Mouse (Mus musculus) T-cell, adult 2 months (primary cell): ENCODE results near the gene Prr18.
"Not testable (repeated sequence)": the region's sequence is repeated elsewhere in the genome, so short reads cannot be mapped to it uniquely, and the experiment has no call there.

Experiments
- DNase-seq: peaks from one replicate; pipeline ENCODE4 v3.0.0; 2022; ENCODE audit warnings: low spot score

Prr18 gene

GRCm38 (mm10) chr17:8337159-8337558 lies at the start of gene Prr18:
Prr18 (plus strand) TSS chr17:8337459.
- DNase-seq, result not testable (repeated sequence)

- no peak for DNase-seq
These were observed 47.1 kb upstream of the Prr18 start for GRCm38 (mm10) chr17:8289993-8290679.

- DNase-seq, result no peak
These were observed 46.5 kb upstream of the Prr18 start for GRCm38 (mm10) chr17:8290736-8291135.

GRCm38 (mm10) chr17:8295825-8296224 lies 41.4 kb upstream of the Prr18 start:
- no peak for DNase-seq

GRCm38 (mm10) chr17:8296313-8296844 lies 40.9 kb upstream of the Prr18 start:
- DNase-seq, result no peak

- no peak for DNase-seq
These were observed 39.5 kb upstream of the Prr18 start for GRCm38 (mm10) chr17:8297746-8298145.

GRCm38 (mm10) chr17:8298281-8298680 lies 39.0 kb upstream of the Prr18 start:
- DNase-seq, result no peak

- no peak for DNase-seq
These were observed 37.7 kb upstream of the Prr18 start for GRCm38 (mm10) chr17:8299524-8299923.

GRCm38 (mm10) chr17:8301515-8301914 lies 35.7 kb upstream of the Prr18 start:
- no peak for DNase-seq

- no peak for DNase-seq
These were observed 34.4 kb upstream of the Prr18 start for GRCm38 (mm10) chr17:8302772-8303438.

GRCm38 (mm10) chr17:8303671-8304070 lies 33.6 kb upstream of the Prr18 start:
- DNase-seq, result no peak

- peak; percentile 37 for DNase-seq
These were observed 31.5 kb upstream of the Prr18 start for GRCm38 (mm10) chr17:8305801-8306200.

GRCm38 (mm10) chr17:8310838-8311614 lies 26.2 kb upstream of the Prr18 start, which contains the start of gene Sft2d1:
Sft2d1 (plus strand) TSS chr17:8311102.
- DNase-seq, result peak; percentile 95

GRCm38 (mm10) chr17:8311751-8312150 lies 25.5 kb upstream of the Prr18 start:
- no peak for DNase-seq

GRCm38 (mm10) chr17:8313976-8314375 lies 23.3 kb upstream of the Prr18 start:
- DNase-seq, result no peak

GRCm38 (mm10) chr17:8316251-8316650 lies 21.0 kb upstream of the Prr18 start:
- peak; percentile 14 for DNase-seq

GRCm38 (mm10) chr17:8326877-8327276 lies 10.4 kb upstream of the Prr18 start:
- not testable (repeated sequence) for DNase-seq

GRCm38 (mm10) chr17:8328511-8329174 lies 8.6 kb upstream of the Prr18 start:
- peak; percentile 16 for DNase-seq

- DNase-seq, result no peak
These were observed 6.7 kb upstream of the Prr18 start for GRCm38 (mm10) chr17:8330602-8331001.

GRCm38 (mm10) chr17:8339666-8340374 lies 2.6 kb downstream of the Prr18 start:
- DNase-seq, result no peak
